Mouse (Mus musculus) MEL (cell line): ENCODE results near the gene Lman1l.

Experiments used
- EP300 ChIP-seq, 2 experiments: IDR thresholded peaks; 2 replicates each; pipeline ENCODE4 v1.6.1; 2011; ENCODE audit warnings: improper control_type of control experiment in 2 of 2, low read length in 2 of 2, low read depth in 1 of 2, mild to moderate bottlenecking in 1 of 2
- HCFC1 ChIP-seq: IDR thresholded peaks from 2 replicates; pipeline ENCODE4 v1.6.1; 2012; ENCODE audit warnings: low read depth, mild to moderate bottlenecking, inconsistent platforms, low read length, improper control_type of control experiment, moderate library complexity

GRCm38 (mm10) chr9:57559568-57559967 is 61.0 kb downstream of the Lman1l start:
- TF ChIP-seq HCFC1 (no peak), EP300 (IDR thresholded peaks at IDR 0.05; ENCODE audit: low read depth in 1 of 2, low read length in 2 of 2) (no peak)
